Mouse (Mus musculus): ENCODE measurements around the gene Jund.

- no peak for TF ChIP-seq REST (IDR thresholded peaks at IDR 0.05; ENCODE audit: insufficient read depth, insufficient read length)
- no peak for TF ChIP-seq E2F4 (IDR thresholded peaks at IDR 0.05; ENCODE audit: insufficient read depth)
- no peak for TF ChIP-seq MYOG (IDR thresholded peaks at IDR 0.05; ENCODE audit: control insufficient read depth in 1 of 3, insufficient read depth in 1 of 3, insufficient read length in 2 of 3, low read depth in 2 of 3)
- no peak for TF ChIP-seq TCF3 (IDR thresholded peaks at IDR 0.05; ENCODE audit: insufficient read length, low read depth)
- TF ChIP-seq POLR2A (IDR thresholded peaks at IDR 0.05; ENCODE audit: insufficient read length, low read depth) = no peak
- no peak for TF ChIP-seq POLR2AphosphoS2 (IDR thresholded peaks at IDR 0.05; ENCODE audit: insufficient read length, low read depth)
- no peak for TF ChIP-seq MYOD1 (IDR thresholded peaks at IDR 0.05; ENCODE audit: control insufficient read depth in 1 of 3, insufficient read length in 2 of 3, low read depth in 2 of 3)
- TF ChIP-seq USF1 (IDR thresholded peaks at IDR 0.05; ENCODE audit: low read depth) = no peak
Observed at GRCm38 (mm10) chr8:70691727-70692231, 7.0 kb upstream of the Jund start.
